ENCODE assay signal across 16 mouse cellular contexts in genomic region chr2:72045659-72046058, GRCm38 (mm10).
DNase-seq lines count a peak whose midpoint lies in the region; ATAC-seq and TF ChIP-seq lines count a peak whose summit lies in the region.
"Had no signal": no experiment of that assay in that cellular context is flagged by ENCODE, and none has a peak within 500 bp of the region (broad histone marks: within the 10 kb centered on the region; RNA-seq: fewer than 3 reads in every experiment).

No protein-coding gene starts in this region.

- no peak for ATAC-seq in hindbrain, embryonic 14.5 days (ENCODE audit: low FRiP score)
- ATAC-seq in midbrain, embryonic 11.5 days (ENCODE audit: low FRiP score) = no peak
- no peak for ATAC-seq in midbrain, embryonic 15.5 days (replicated peaks)
- no peak for ATAC-seq in hindbrain, postnatal 0 days
- no peak for ATAC-seq in limb, embryonic 14.5 days (ENCODE audit: low FRiP score, low read depth)
- ATAC-seq: forebrain, embryonic 13.5 days; forebrain, postnatal 0 days; intestine, postnatal 0 days had no signal

- no peak for TF ChIP-seq POLR2A in limb, embryonic 14.5 days (IDR thresholded peaks at IDR 0.05; ENCODE audit: borderline replicate concordance, extremely low read depth, insufficient read depth, insufficient read length)

- H3K4me1 ChIP-seq in hindbrain, embryonic 14.5 days (replicated peaks; ENCODE audit: control insufficient read depth, insufficient read depth, low read length) = peaks cover 14% of the 10 kb centered on the region
- H3K4me1 ChIP-seq in hindbrain, embryonic 10.5 days (replicated peaks) = no peaks in the 10 kb centered on the region
- peaks cover 4% of the 10 kb centered on the region; the same call in 1 of the 2 replicates for H3K4me1 ChIP-seq in midbrain, embryonic 11.5 days (ENCODE audit: control insufficient read depth, insufficient read depth, low read length)
- peaks cover 4% of the 10 kb centered on the region; the same call in 1 of the 2 replicates for H3K4me1 ChIP-seq in midbrain, embryonic 15.5 days
- no peaks in the 10 kb centered on the region for H3K4me1 ChIP-seq in hindbrain, postnatal 0 days (ENCODE audit: insufficient read depth, low read length)
- H3K4me1 ChIP-seq in limb, embryonic 14.5 days (ENCODE audit: control insufficient read depth, insufficient read depth, low read length) = peaks cover 14% of the 10 kb centered on the region

- no peaks in the 10 kb centered on the region for H3K36me3 ChIP-seq in hindbrain, embryonic 14.5 days (replicated peaks; ENCODE audit: control insufficient read depth, insufficient read depth)
- no peaks in the 10 kb centered on the region for H3K36me3 ChIP-seq in hindbrain, embryonic 10.5 days
- no peaks in the 10 kb centered on the region for H3K36me3 ChIP-seq in midbrain, embryonic 11.5 days (ENCODE audit: control insufficient read depth, insufficient read depth, low read length)
- H3K36me3 ChIP-seq in midbrain, embryonic 15.5 days (replicated peaks) = no peaks in the 10 kb centered on the region
- no peaks in the 10 kb centered on the region for H3K36me3 ChIP-seq in hindbrain, postnatal 0 days (ENCODE audit: insufficient read depth, low read length)
- no peaks in the 10 kb centered on the region for H3K36me3 ChIP-seq in limb, embryonic 14.5 days (ENCODE audit: control insufficient read depth, insufficient read depth, low read length)
- H3K36me3 ChIP-seq: embryonic facial prominence, embryonic 13.5 days; heart, embryonic 12.5 days had no signal

- H3K27ac ChIP-seq in hindbrain, embryonic 14.5 days = no peak overlapping the region
- H3K27ac ChIP-seq in hindbrain, embryonic 10.5 days = no peak overlapping the region
- no peak overlapping the region for H3K27ac ChIP-seq in midbrain, embryonic 11.5 days (ENCODE audit: low read depth, low read length)
- H3K27ac ChIP-seq in midbrain, embryonic 15.5 days = no peak overlapping the region
- no peak overlapping the region for H3K27ac ChIP-seq in hindbrain, postnatal 0 days
- H3K27ac ChIP-seq in limb, embryonic 14.5 days (replicated peaks; ENCODE audit: low read depth, low read length) = no peak overlapping the region
- H3K27ac ChIP-seq: embryonic facial prominence, embryonic 13.5 days; forebrain, embryonic 13.5 days had no signal

- WGBS in hindbrain, embryonic 14.5 days = 45% methylated on average over 11 of the region's 11 CpGs
- WGBS in hindbrain, embryonic 10.5 days = 76% methylated on average over 11 of the region's 11 CpGs
- WGBS in midbrain, embryonic 11.5 days = 81% methylated on average over 11 of the region's 11 CpGs
- WGBS in midbrain, embryonic 15.5 days = 62% methylated on average over 11 of the region's 11 CpGs
- WGBS in hindbrain, postnatal 0 days = 60% methylated on average over 11 of the region's 11 CpGs
- 38% methylated on average over 11 of the region's 11 CpGs for WGBS in limb, embryonic 14.5 days

- H3K4me2 ChIP-seq in hindbrain, embryonic 14.5 days (replicated peaks) = no peak overlapping the region
- no peak overlapping the region for H3K4me2 ChIP-seq in midbrain, embryonic 11.5 days
- no peak overlapping the region for H3K4me2 ChIP-seq in midbrain, embryonic 15.5 days
- H3K4me2 ChIP-seq in hindbrain, postnatal 0 days (ENCODE audit: low read depth, low read length) = no peak overlapping the region
- peak overlapping the region; percentile 13; the same call in 1 of the 2 replicates for H3K4me2 ChIP-seq in limb, embryonic 14.5 days (replicated peaks; ENCODE audit: low read depth, low read length, severe bottlenecking)
- H3K4me2 ChIP-seq: embryonic facial prominence, embryonic 13.5 days; forebrain, embryonic 13.5 days; heart, embryonic 12.5 days had no signal

- no peak for TF ChIP-seq CTCF in hindbrain, postnatal 0 days (IDR thresholded peaks at IDR 0.05; ENCODE audit: low read depth)

- peak; percentile 31 for DNase-seq in hindbrain, embryonic 14.5 days (ENCODE audit: low spot score)
- DNase-seq in hindbrain, embryonic 10.5 days (ENCODE audit: low spot score) = no peak
- peak; percentile 28 for DNase-seq in midbrain, embryonic 11.5 days (ENCODE audit: low spot score, missing footprints)
- DNase-seq in hindbrain, postnatal 0 days (ENCODE audit: low spot score) = peak; percentile 35
- peak; percentile 43 for DNase-seq in limb, embryonic 14.5 days (ENCODE audit: low spot score)
- DNase-seq in testis, postnatal 14 days (ENCODE audit: low spot score) = no peak
- DNase-seq: adrenal gland, adult 8-10 months; cerebellum, adult 11-12 months; cerebellum, adult 9-10 months; forebrain, postnatal 0 days; gastrocnemius, postnatal 14 days had no signal

- H3K9me3 ChIP-seq in hindbrain, embryonic 14.5 days (ENCODE audit: control insufficient read depth, low read length) = no peaks in the 10 kb centered on the region
- no peaks in the 10 kb centered on the region for H3K9me3 ChIP-seq in hindbrain, embryonic 10.5 days
- H3K9me3 ChIP-seq in midbrain, embryonic 11.5 days (ENCODE audit: control insufficient read depth, low read length) = no peaks in the 10 kb centered on the region
- H3K9me3 ChIP-seq in midbrain, embryonic 15.5 days = no peaks in the 10 kb centered on the region
- no peaks in the 10 kb centered on the region for H3K9me3 ChIP-seq in hindbrain, postnatal 0 days (ENCODE audit: low read length)
- H3K9me3 ChIP-seq in limb, embryonic 14.5 days (ENCODE audit: control insufficient read depth, low read length) = no peaks in the 10 kb centered on the region
- H3K9me3 ChIP-seq: embryonic facial prominence, embryonic 13.5 days; forebrain, embryonic 13.5 days; heart, embryonic 12.5 days had no signal

- no peak overlapping the region for H3K4me3 ChIP-seq in hindbrain, embryonic 14.5 days (replicated peaks; ENCODE audit: low read length)
- H3K4me3 ChIP-seq in hindbrain, embryonic 10.5 days = no peak overlapping the region
- H3K4me3 ChIP-seq in midbrain, embryonic 11.5 days (ENCODE audit: low read depth, low read length) = no peak overlapping the region
- no peak overlapping the region for H3K4me3 ChIP-seq in midbrain, embryonic 15.5 days
- H3K4me3 ChIP-seq in hindbrain, postnatal 0 days (ENCODE audit: low read length) = no peak overlapping the region
- H3K4me3 ChIP-seq in limb, embryonic 14.5 days (replicated peaks; ENCODE audit: low read length) = no peak overlapping the region
- H3K4me3 ChIP-seq: embryonic facial prominence, embryonic 13.5 days; forebrain, embryonic 13.5 days; heart, embryonic 12.5 days had no signal

- H3K9ac ChIP-seq in hindbrain, embryonic 14.5 days = no peak overlapping the region
- no peak overlapping the region for H3K9ac ChIP-seq in midbrain, embryonic 11.5 days (ENCODE audit: low read length)
- no peak overlapping the region for H3K9ac ChIP-seq in midbrain, embryonic 15.5 days
- H3K9ac ChIP-seq in hindbrain, postnatal 0 days (replicated peaks; ENCODE audit: low read length) = no peak overlapping the region
- H3K9ac ChIP-seq in limb, embryonic 14.5 days (ENCODE audit: low read depth, low read length, severe bottlenecking) = no peak overlapping the region
- H3K9ac ChIP-seq: embryonic facial prominence, embryonic 13.5 days; forebrain, embryonic 13.5 days; forebrain, postnatal 0 days; heart, embryonic 12.5 days had no signal

- H3K27me3 ChIP-seq in hindbrain, embryonic 14.5 days (ENCODE audit: control insufficient read depth, insufficient read depth, low read length) = no peaks in the 10 kb centered on the region
- no peaks in the 10 kb centered on the region for H3K27me3 ChIP-seq in hindbrain, embryonic 10.5 days (ENCODE audit: insufficient read depth, poor library complexity, severe bottlenecking)
- H3K27me3 ChIP-seq in midbrain, embryonic 11.5 days (ENCODE audit: control insufficient read depth, insufficient read depth, low read length) = no peaks in the 10 kb centered on the region
- no peaks in the 10 kb centered on the region for H3K27me3 ChIP-seq in midbrain, embryonic 15.5 days (replicated peaks)
- no peaks in the 10 kb centered on the region for H3K27me3 ChIP-seq in hindbrain, postnatal 0 days (ENCODE audit: insufficient read depth, low read length)
- H3K27me3 ChIP-seq in limb, embryonic 14.5 days (ENCODE audit: control insufficient read depth, insufficient read depth, low read length) = no peaks in the 10 kb centered on the region
- H3K27me3 ChIP-seq: embryonic facial prominence, embryonic 13.5 days; forebrain, embryonic 13.5 days; heart, embryonic 12.5 days had no signal

Comparison
In these comparisons a context has a peak if more than half of its experiments do, and no peak if none do; other contexts are left out.
1. DNase-seq: peak in hindbrain, embryonic 14.5 days (single experiment), midbrain, embryonic 11.5 days (single experiment), hindbrain, postnatal 0 days (single experiment) and limb, embryonic 14.5 days (single experiment); none in hindbrain, embryonic 10.5 days (single experiment) and testis, postnatal 14 days (single experiment).